Mouse (Mus musculus) ES-E14 (cell line): ENCODE measurements at regions not wholly inside any gene's neighbourhood (a gene's known extent, or its start where the extent isn't known, plus 50 kb on each side); places are given as distances from the start of the nearest gene placed in this dataset.
A peak's percentile ranks its signal among the peaks of the same experiment; 100 is the strongest.

Experiments used
- DNase-seq: peaks from one replicate; pipeline ENCODE4 v3.0.0-alpha.2; 2013; ENCODE audit warnings: low read depth, low spot score
- H3K27ac ChIP-seq: 2 replicates; pipeline ENCODE4 v1.5.1; 2012; ENCODE audit warnings: low read depth, mild to moderate bottlenecking, low read length, moderate library complexity, mixed read lengths; ENCODE audit not compliant: poor library complexity, insufficient read depth, severe bottlenecking
- H3K36me3 ChIP-seq: 2 replicates; pipeline ENCODE4 v1.6.1; 2012; ENCODE audit warnings: mild to moderate bottlenecking, low read length, moderate library complexity, mixed read lengths; ENCODE audit not compliant: control insufficient read depth, poor library complexity, insufficient read depth, severe bottlenecking
- H3K4me1 ChIP-seq, 2 experiments: fragments of 150-350 bp in 1 of 2; sonication (generic) in 1 of 2; 2 replicates each; pipeline ENCODE4 v1.6.1; 2012; ENCODE audit warnings: low read length in 2 of 2, mild to moderate bottlenecking in 1 of 2, mixed read lengths in 1 of 2; ENCODE audit not compliant: control insufficient read depth in 2 of 2, insufficient read depth in 2 of 2, poor library complexity in 1 of 2
- H3K4me3 ChIP-seq, 2 experiments: fragments of 150-350 bp in 1 of 2; sonication (generic) in 1 of 2; 2 replicates each; pipeline ENCODE4 v1.5.1; 2012; ENCODE audit warnings: low read length in 2 of 2, low read depth in 1 of 2, mild to moderate bottlenecking in 1 of 2, mixed read lengths in 1 of 2; ENCODE audit not compliant: insufficient read depth in 1 of 2, poor library complexity in 1 of 2, severe bottlenecking in 1 of 2
- H3K9ac ChIP-seq: 2 replicates; pipeline ENCODE4 v1.6.1; 2012; ENCODE audit warnings: low read depth, mild to moderate bottlenecking, low read length, mixed read lengths; ENCODE audit not compliant: poor library complexity, insufficient read depth, severe bottlenecking
- H3K9me3 ChIP-seq: fragments of 150-350 bp; sonication (generic); 2 replicates; pipeline ENCODE4 v1.6.1; 2012; ENCODE audit warnings: low read depth, mild to moderate bottlenecking, low read length; ENCODE audit not compliant: control insufficient read depth, insufficient read depth
- CHD2 ChIP-seq: IDR thresholded peaks from 2 replicates; pipeline ENCODE4 v1.6.1; 2014; ENCODE audit warnings: mild to moderate bottlenecking, low read depth, low read length, inconsistent platforms
- HCFC1 ChIP-seq: IDR thresholded peaks from 2 replicates; pipeline ENCODE4 v1.6.1; 2012; ENCODE audit warnings: low read length, inconsistent platforms, borderline replicate concordance; ENCODE audit not compliant: insufficient read depth
- MAFK ChIP-seq: IDR thresholded peaks from 2 replicates; pipeline ENCODE4 v1.6.1; 2014; ENCODE audit warnings: mild to moderate bottlenecking, low read depth, low read length, inconsistent platforms; ENCODE audit not compliant: insufficient read depth
- ZC3H11A ChIP-seq: IDR thresholded peaks from 2 replicates; pipeline ENCODE4 v1.6.1; 2012; ENCODE audit warnings: low read depth, mild to moderate bottlenecking, inconsistent platforms, low read length, borderline replicate concordance
- ZNF384 ChIP-seq: IDR thresholded peaks from 2 replicates; pipeline ENCODE4 v1.6.1; 2012; ENCODE audit warnings: low read depth, low read length, inconsistent platforms
- in situ Hi-C, 2 experiments: fragments of 600-800 bp; cut with MboI; formaldehyde crosslinking; loops; one replicate each; pipeline ENCODE4 v1.15.1; 2025; ENCODE audit warnings: low sequenced_read_pairs in 2 of 2, inconsistent platforms in 1 of 2; ENCODE audit not compliant: unreplicated experiment in 2 of 2

DNA sequence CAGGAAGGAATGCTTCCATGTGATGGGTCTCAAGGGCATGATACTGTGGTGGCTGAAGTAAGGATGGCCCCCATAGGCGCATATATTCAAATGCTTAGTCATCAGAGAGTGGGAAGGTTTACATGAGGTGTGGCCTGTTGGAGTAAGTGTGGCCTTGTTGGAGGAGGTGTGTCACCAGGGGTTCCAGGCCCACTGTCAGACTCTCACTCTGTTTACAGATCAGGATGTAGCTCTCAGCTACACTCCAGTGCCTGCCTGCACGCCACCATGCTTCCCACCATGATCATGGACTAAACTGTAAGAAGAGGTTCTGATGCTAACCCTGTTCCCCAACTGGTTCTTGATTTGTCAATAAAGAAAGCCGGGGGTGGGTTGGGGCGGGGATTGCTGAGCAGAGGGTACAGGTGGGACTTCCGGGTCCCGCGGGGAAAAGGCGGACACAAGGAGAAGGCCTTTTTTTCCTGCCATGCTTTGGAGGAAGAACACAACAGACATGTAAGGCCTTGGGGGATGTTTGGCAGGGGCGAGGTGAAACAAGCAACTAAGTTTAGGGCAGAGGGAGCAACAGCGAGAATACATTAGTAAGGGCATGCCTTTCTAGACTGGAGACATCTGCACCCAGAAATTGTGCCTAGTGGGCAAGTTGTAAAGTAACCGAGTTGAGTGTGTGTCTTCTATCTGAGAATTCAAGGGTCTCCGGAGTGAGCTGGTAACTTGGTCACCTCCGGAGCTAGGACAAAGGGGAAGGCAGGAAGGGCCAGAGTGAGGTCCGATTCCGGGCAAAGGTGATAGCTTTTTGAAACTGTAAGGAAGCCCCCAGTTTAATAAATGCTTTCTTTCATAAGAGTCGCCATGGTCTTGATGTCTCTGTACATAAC, 127.1 kb upstream of the Fbxo11 start:
- Histone ChIP-seq H3K9me3 (no peaks in the 10 kb centered on the region), H3K9ac (no peak overlapping the region), H3K4me3 (peak overlapping the region in 1 of 2 experiments; percentile 43; a peak in 2 of 4 replicates), H3K4me1 (no peaks in the 10 kb centered on the region), H3K27ac (no peak overlapping the region), H3K36me3 (no peaks in the 10 kb centered on the region)
- DNase-seq, result no peak
- TF ChIP-seq ZNF384 (no peak), HCFC1 (no peak), MAFK (no peak), CHD2 (no peak), ZC3H11A (no peak)
- in situ Hi-C loops, result no loop called here

DNA sequence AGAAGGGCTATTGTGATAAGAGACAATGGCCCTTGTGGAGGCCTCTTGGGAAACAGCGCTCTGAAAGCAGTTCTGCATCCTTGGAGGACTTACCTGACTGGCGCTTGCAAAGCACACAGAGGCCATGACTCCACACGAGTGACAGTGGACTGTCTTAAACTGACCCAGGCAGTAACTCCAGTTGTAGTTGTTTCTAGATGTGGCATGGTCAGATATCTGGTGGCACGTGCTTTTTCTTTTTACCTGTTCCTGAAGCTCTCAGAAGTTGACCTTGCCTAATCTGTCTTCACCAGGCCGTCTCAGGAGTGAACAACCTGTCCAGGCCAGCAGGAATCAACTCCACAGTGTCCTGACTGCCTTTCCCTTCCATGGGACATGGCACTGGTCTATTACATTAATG, 129.6 kb upstream of the Fbxo11 start:
- Histone ChIP-seq H3K9ac (no peak overlapping the region), H3K4me3 (no peak overlapping the region), H3K36me3 (no peaks in the 10 kb centered on the region), H3K9me3 (no peaks in the 10 kb centered on the region), H3K27ac (no peak overlapping the region), H3K4me1 (no peaks in the 10 kb centered on the region)
- TF ChIP-seq HCFC1 (no peak), CHD2 (no peak), ZC3H11A (no peak)
- no peak for DNase-seq
- in situ Hi-C loops, result no loop called here

DNA sequence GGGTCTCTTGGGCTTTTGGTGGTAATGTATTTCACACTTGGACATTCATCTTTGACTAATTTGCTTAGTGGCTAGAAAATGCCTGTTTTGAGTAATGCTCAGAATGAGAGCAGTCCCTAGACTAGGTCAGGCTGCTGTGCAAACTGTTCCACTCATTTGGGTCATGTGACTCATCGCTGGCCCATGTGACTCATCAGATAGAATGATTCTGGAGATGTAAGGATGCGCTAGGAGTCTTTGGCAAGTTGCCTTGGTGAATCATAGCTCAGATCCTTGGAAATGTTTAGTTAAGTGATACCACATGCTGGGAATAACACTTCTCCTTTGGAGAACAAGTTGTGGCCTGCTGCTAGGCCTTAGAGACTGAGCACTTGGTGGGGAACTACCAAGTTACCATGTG, 130.2 kb upstream of the Fbxo11 start:
- no peak overlapping the region for H3K9ac ChIP-seq
- H3K4me3 ChIP-seq, result no peak overlapping the region
- in situ Hi-C loops, result no loop called here
- no peaks in the 10 kb centered on the region for H3K9me3 ChIP-seq
- H3K4me1 ChIP-seq, result no peaks in the 10 kb centered on the region
- no peaks in the 10 kb centered on the region for H3K36me3 ChIP-seq
- DNase-seq, result no peak
- no peak overlapping the region for H3K27ac ChIP-seq
- TF ChIP-seq ZNF384 (no peak), ZC3H11A (no peak), CHD2 (no peak), HCFC1 (no peak), MAFK (no peak)

DNA sequence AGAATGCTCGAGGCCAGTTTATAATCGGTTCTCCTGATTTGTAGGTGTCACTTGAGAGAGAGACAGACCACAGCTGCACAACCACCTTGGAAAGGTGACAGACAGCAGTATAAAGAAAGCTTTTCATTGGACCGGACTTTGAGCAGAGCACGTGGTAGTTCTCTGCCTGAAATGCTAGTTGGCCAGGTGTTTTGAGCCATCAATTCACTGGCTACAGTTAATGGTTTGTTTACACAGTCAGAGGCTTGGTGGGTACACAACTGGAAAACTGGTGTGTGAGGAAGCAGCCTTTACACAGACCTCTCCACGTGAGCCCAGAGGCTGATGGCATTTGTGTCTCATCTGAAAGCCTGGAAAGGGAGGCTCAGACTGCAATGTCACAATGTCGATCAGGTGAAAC, 130.8 kb upstream of the Fbxo11 start:
- Histone ChIP-seq H3K4me1 (no peaks in the 10 kb centered on the region), H3K9ac (no peak overlapping the region), H3K9me3 (no peaks in the 10 kb centered on the region), H3K36me3 (no peaks in the 10 kb centered on the region), H3K27ac (no peak overlapping the region), H3K4me3 (no peak overlapping the region)
- no peak for DNase-seq
- in situ Hi-C loops, result no loop called here
- TF ChIP-seq ZC3H11A (no peak), MAFK (no peak), HCFC1 (no peak), CHD2 (no peak), ZNF384 (no peak)

DNA sequence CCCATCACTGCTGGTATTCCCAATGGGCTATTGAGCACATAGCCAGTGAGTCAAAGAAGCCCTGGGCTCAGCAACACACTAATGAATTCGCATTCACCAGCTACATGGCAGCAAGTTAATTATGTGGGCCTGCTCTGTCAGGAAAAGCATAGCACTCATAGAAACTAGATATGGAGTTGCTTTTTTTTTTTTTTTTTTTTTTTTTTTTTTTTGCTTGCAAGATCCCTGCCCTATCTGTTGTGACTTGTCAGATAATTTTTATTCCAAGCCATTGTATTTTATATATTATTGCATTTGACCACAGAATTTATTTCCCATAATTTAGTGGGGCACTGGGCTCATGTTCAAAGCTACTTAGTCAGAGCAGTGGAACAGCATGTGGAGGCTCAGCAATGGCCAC, 131.2 kb upstream of the Fbxo11 start:
- no peak overlapping the region for H3K27ac ChIP-seq
- DNase-seq, result no peak
- no peaks in the 10 kb centered on the region for H3K9me3 ChIP-seq
- in situ Hi-C loops, result no loop called here
- no peaks in the 10 kb centered on the region for H3K4me1 ChIP-seq
- TF ChIP-seq CHD2 (no peak), MAFK (no peak), HCFC1 (no peak), ZNF384 (no peak), ZC3H11A (no peak)
- no peak overlapping the region for H3K4me3 ChIP-seq
- H3K36me3 ChIP-seq, result no peaks in the 10 kb centered on the region
- H3K9ac ChIP-seq, result no peak overlapping the region
